Mouse (Mus musculus) heart, adult 2 months (tissue): Measurements from ENCODE around the gene Cc2d2b.

Source experiments
- CTCF ChIP-seq: fragments of 200-600 bp; IDR thresholded peaks from 2 replicates; pipeline ENCODE4 v1.8.1; 2022; ENCODE audit warnings: antibody characterized with exemption, mild to moderate bottlenecking, moderate library complexity
- EP300 ChIP-seq: fragments of 200-500 bp; IDR thresholded peaks from 2 replicates; pipeline ENCODE4 v1.6.1; 2011; ENCODE audit warnings: low read depth, low read length, control low read depth; ENCODE audit not compliant: insufficient read depth
- POLR2A ChIP-seq: fragments of 200-500 bp; IDR thresholded peaks from 2 replicates; pipeline ENCODE4 v1.6.1; 2011; ENCODE audit warnings: mild to moderate bottlenecking, low read depth, low read length, control low read depth; ENCODE audit not compliant: insufficient read depth

GRCm38 (mm10) chr19:40714700-40715099, 33.9 kb upstream of the Cc2d2b start:
- TF ChIP-seq CTCF (no peak), POLR2A (no peak), EP300 (no peak)
